Mouse (Mus musculus) bone marrow, adult 2 months (tissue): ENCODE measurements at regions not wholly inside any gene's neighbourhood (a gene's known extent, or its start where the extent isn't known, plus 50 kb on each side); places are given as distances from the start of the nearest gene placed in this dataset.
"Not testable (repeated sequence)": the region's sequence is repeated elsewhere in the genome, so short reads cannot be mapped to it uniquely, and the experiment has no call there.

ENCODE experiments used
- H3K27ac ChIP-seq: fragments of 200-500 bp; 2 replicates; pipeline ENCODE4 v1.5.1; 2012; ENCODE audit warnings: low read depth, mild to moderate bottlenecking, control low read depth, inconsistent platforms, low read length; ENCODE audit not compliant: control insufficient read depth, poor library complexity, insufficient read depth
- H3K4me1 ChIP-seq: fragments of 200-500 bp; 2 replicates; pipeline ENCODE4 v1.6.1; 2011; ENCODE audit warnings: low read length; ENCODE audit not compliant: control insufficient read depth, insufficient read depth
- H3K4me3 ChIP-seq: fragments of 200-500 bp; replicated peaks from 2 replicates; pipeline ENCODE3; 2011; ENCODE audit warnings: mild to moderate bottlenecking, low read depth, low read length, control low read depth; ENCODE audit not compliant: control insufficient read depth
- CTCF ChIP-seq: fragments of 200-500 bp; IDR thresholded peaks from 2 replicates; pipeline ENCODE4 v1.5.1; 2011; ENCODE audit warnings: low read length, control low read depth; ENCODE audit not compliant: control insufficient read depth, insufficient read depth
- POLR2A ChIP-seq: fragments of 200-500 bp; IDR thresholded peaks from 2 replicates; pipeline ENCODE4 v1.6.1; 2011; ENCODE audit warnings: low read depth, mild to moderate bottlenecking, control low read depth, low read length, borderline replicate concordance; ENCODE audit not compliant: control insufficient read depth
- WGBS: fragments of 180-500 bp; shearing (Covaris S2); methylation state at CpG from one replicate; pipeline ENCODE4 v1.1.7; 2018; 5-methylcytosine and 5-hydroxymethylcytosine counted together

- H3K4me3 ChIP-seq = no peak overlapping the region
- TF ChIP-seq CTCF = no peak
- no peak for TF ChIP-seq POLR2A
- WGBS = 87% methylated on average over 5 of the region's 5 CpGs
These were observed 68.7 kb upstream of the Tbl1xr1 start for GRCm38 (mm10) chr3:22007736-22008135.

GRCm38 (mm10) chr3:22008432-22008831 lies 68.0 kb upstream of the Tbl1xr1 start:
- H3K4me1 ChIP-seq = peaks cover 2% of the 10 kb centered on the region
- TF ChIP-seq CTCF = no peak
- no peak for TF ChIP-seq POLR2A
- H3K4me3 ChIP-seq = no peak overlapping the region
- no peak overlapping the region for H3K27ac ChIP-seq
- 56% methylated on average over 5 of the region's 5 CpGs for WGBS

More at GRCm38 (mm10) chr3:22007736-22008135, 68.7 kb upstream of the Tbl1xr1 start:
- peaks cover 2% of the 10 kb centered on the region for H3K4me1 ChIP-seq
- no peak overlapping the region for H3K27ac ChIP-seq

GRCm38 (mm10) chr3:22009898-22010699 lies 66.4 kb upstream of the Tbl1xr1 start:
- Histone ChIP-seq H3K27ac (no peak overlapping the region), H3K4me1 (peaks cover 2% of the 10 kb centered on the region), H3K4me3 (no peak overlapping the region)
- 46% methylated on average over 2 of the region's 2 CpGs for WGBS
- TF ChIP-seq POLR2A = no peak
- TF ChIP-seq CTCF = no peak

- H3K27ac ChIP-seq, H3K4me1 ChIP-seq, H3K4me3 ChIP-seq: not testable (repeated sequence)
These were observed 65.8 kb upstream of the Tbl1xr1 start for GRCm38 (mm10) chr3:22010700-22010991.

- WGBS = 34% methylated on average over 3 of the region's 3 CpGs
- no peak overlapping the region for H3K4me3 ChIP-seq
- no peak for TF ChIP-seq CTCF
- no peak for TF ChIP-seq POLR2A
- no peak overlapping the region for H3K27ac ChIP-seq
- peaks cover 3% of the 10 kb centered on the region for H3K4me1 ChIP-seq
These were observed 55.0 kb upstream of the Tbl1xr1 start for GRCm38 (mm10) chr3:22021360-22021935.

GRCm38 (mm10) chr3:22022418-22022817 lies 54.0 kb upstream of the Tbl1xr1 start:
- TF ChIP-seq POLR2A (no peak), CTCF (no peak)
- peak overlapping the region; percentile 10; the same call in 1 of the 2 replicates for H3K27ac ChIP-seq
- 21% methylated on average over 2 of the region's 2 CpGs for WGBS

GRCm38 (mm10) chr3:22023049-22023448 lies 53.4 kb upstream of the Tbl1xr1 start:
- Histone ChIP-seq H3K4me1 (peaks cover 3% of the 10 kb centered on the region), H3K4me3 (no peak overlapping the region), H3K27ac (no peak overlapping the region)
- WGBS = 77% methylated on average over 6 of the region's 6 CpGs
- no peak for TF ChIP-seq CTCF
- TF ChIP-seq POLR2A = no peak

More at GRCm38 (mm10) chr3:22022418-22022817, 54.0 kb upstream of the Tbl1xr1 start:
- H3K4me1 ChIP-seq = peaks cover 3% of the 10 kb centered on the region
- no peak overlapping the region for H3K4me3 ChIP-seq

GRCm38 (mm10) chr3:22023551-22023950 lies 52.9 kb upstream of the Tbl1xr1 start:
- WGBS = 72% methylated on average over 5 of the region's 5 CpGs
- Histone ChIP-seq H3K4me3 (no peak overlapping the region), H3K27ac (no peak overlapping the region), H3K4me1 (peaks cover 3% of the 10 kb centered on the region)
- TF ChIP-seq POLR2A (no peak), CTCF (no peak)
